ENCODE assay signal across 22 mouse cellular contexts in the genomic region with DNA sequence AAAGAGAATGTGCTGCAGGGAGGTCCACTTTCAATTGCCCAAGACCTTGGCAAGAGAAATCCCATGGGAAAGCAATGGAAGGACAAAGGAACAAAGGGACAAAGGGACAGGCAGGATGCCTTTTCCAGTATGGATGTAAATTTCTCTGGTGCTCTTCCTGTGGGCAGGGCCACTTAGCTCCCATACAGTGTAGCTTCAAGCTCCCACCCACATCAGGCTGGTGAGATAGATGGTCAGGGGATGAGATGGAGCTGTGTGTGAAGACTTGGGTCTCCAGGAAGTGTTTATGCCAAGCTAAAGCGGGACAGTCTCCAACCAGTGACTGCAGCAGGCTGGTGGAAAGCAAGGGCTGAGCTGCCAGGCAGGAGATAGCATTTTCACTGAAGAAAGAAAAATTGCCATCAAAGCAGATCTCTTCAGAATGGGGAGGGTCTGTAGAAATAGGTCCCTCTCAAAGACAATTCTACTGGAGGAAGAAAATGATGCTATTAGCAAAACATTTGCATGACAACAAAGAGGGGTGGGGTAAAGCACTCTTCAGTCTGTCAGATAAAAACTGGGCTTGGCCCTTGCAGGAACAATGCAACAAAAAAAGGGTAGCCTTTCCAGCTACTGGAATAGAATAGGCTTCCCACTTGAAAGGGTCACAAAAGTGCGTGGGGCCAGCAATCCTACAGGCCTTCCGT. TPM values are rescaled to one million over a fixed set of nuclear protein-coding genes. Genes with fewer than 3 reads are reported as not detected.
DNase-seq lines count a peak whose midpoint lies in the region; ATAC-seq and TF ChIP-seq lines count a peak whose summit lies in the region.
"Had no signal": no experiment of that assay in that cellular context is flagged by ENCODE, and none has a peak within 500 bp of the region (broad histone marks: within the 10 kb centered on the region; RNA-seq: fewer than 3 reads in every experiment).

No protein-coding gene starts in this region.

- DNase-seq in hindbrain, embryonic 10.5 days (ENCODE audit: low spot score), result no peak
- DNase-seq in R1 (ENCODE audit: low read depth, low spot score), result peak; percentile 94
- DNase-seq in kidney, postnatal 36 days, result no peak
- DNase-seq in thymus, postnatal 25 days, result no peak
- DNase-seq: adrenal gland, postnatal 10 days; cerebellum, adult 18-20 months; cerebellum, postnatal 25 days; embryo, embryonic 11 days; gastrocnemius, postnatal 36 days; heart, postnatal 4 days; kidney, adult 18-20 months; kidney, postnatal 10 days; thymus, postnatal 36 days had no signal

- TF ChIP-seq EP300 in ES-Bruce4 (IDR thresholded peaks at IDR 0.05; ENCODE audit: insufficient read depth, low read depth, low read length), result 0 out of 2 replicates have a peak, but pooled peaks have one; percentile 54

- no peak for TF ChIP-seq CTCF in ES-Bruce4 (IDR thresholded peaks at IDR 0.05; ENCODE audit: low read depth, low read length)

- no peak overlapping the region for H3K9ac ChIP-seq in hindbrain, embryonic 16.5 days (ENCODE audit: low read depth, low read length)
- no peak overlapping the region for H3K9ac ChIP-seq in ES-Bruce4 (ENCODE audit: low read depth, poor library complexity, severe bottlenecking)
- H3K9ac ChIP-seq in forebrain, embryonic 16.5 days (replicated peaks; ENCODE audit: low read depth, low read length), result no peak overlapping the region
- H3K9ac ChIP-seq: heart, embryonic 13.5 days; liver, postnatal 0 days; midbrain, embryonic 12.5 days; neural tube, embryonic 13.5 days had no signal

- TF ChIP-seq POLR2A in ES-Bruce4 (IDR thresholded peaks at IDR 0.05; ENCODE audit: insufficient read depth, low read length), result no peak

- WGBS in hindbrain, embryonic 10.5 days, result 58% methylated on average over 3 of the region's 3 CpGs
- 51% methylated on average over 3 of the region's 3 CpGs for WGBS in hindbrain, embryonic 16.5 days
- 44% methylated on average over 3 of the region's 3 CpGs for WGBS in forebrain, embryonic 16.5 days

- no peaks in the 10 kb centered on the region for H3K27me3 ChIP-seq in hindbrain, embryonic 10.5 days (ENCODE audit: insufficient read depth, poor library complexity, severe bottlenecking)
- H3K27me3 ChIP-seq in hindbrain, embryonic 16.5 days (replicated peaks; ENCODE audit: control insufficient read depth, insufficient read depth, low read length), result no peaks in the 10 kb centered on the region
- H3K27me3 ChIP-seq in ES-Bruce4 (ENCODE audit: control insufficient read depth, insufficient read depth, low read length, poor library complexity, severe bottlenecking), result no peaks in the 10 kb centered on the region
- no peaks in the 10 kb centered on the region for H3K27me3 ChIP-seq in forebrain, embryonic 16.5 days (replicated peaks; ENCODE audit: control insufficient read depth, insufficient read depth, low read length)
- H3K27me3 ChIP-seq: heart, embryonic 13.5 days; midbrain, embryonic 12.5 days; neural tube, embryonic 13.5 days had no signal

- peak overlapping the region; percentile 50 for H3K27ac ChIP-seq in hindbrain, embryonic 10.5 days
- no peak overlapping the region for H3K27ac ChIP-seq in hindbrain, embryonic 16.5 days (ENCODE audit: low read depth, low read length)
- H3K27ac ChIP-seq in ES-Bruce4 (ENCODE audit: insufficient read depth, low read length), result peak overlapping the region; percentile 78
- H3K27ac ChIP-seq in forebrain, embryonic 16.5 days (ENCODE audit: low read length), result peak overlapping the region; percentile 66
- H3K27ac ChIP-seq: heart, embryonic 13.5 days; layer of hippocampus, adult 2 months; limb, embryonic 10.5 days; midbrain, embryonic 12.5 days; neural tube, embryonic 13.5 days had no signal

- H3K4me1 ChIP-seq in hindbrain, embryonic 10.5 days (replicated peaks), result peaks cover 9% of the 10 kb centered on the region
- H3K4me1 ChIP-seq in hindbrain, embryonic 16.5 days (ENCODE audit: control insufficient read depth, insufficient read depth, low read depth, low read length), result no peaks in the 10 kb centered on the region
- peaks cover 9% of the 10 kb centered on the region for H3K4me1 ChIP-seq in ES-Bruce4 (ENCODE audit: control insufficient read depth, insufficient read depth, low read length)
- H3K4me1 ChIP-seq in forebrain, embryonic 16.5 days (replicated peaks; ENCODE audit: control insufficient read depth, insufficient read depth, low read length), result peaks cover 5% of the 10 kb centered on the region
- H3K4me1 ChIP-seq: limb, embryonic 10.5 days; midbrain, embryonic 12.5 days had no signal

- H3K4me2 ChIP-seq in hindbrain, embryonic 16.5 days (ENCODE audit: low read length), result no peak overlapping the region
- no peak overlapping the region for H3K4me2 ChIP-seq in forebrain, embryonic 16.5 days (ENCODE audit: low read length)
- H3K4me2 ChIP-seq: heart, embryonic 13.5 days; midbrain, embryonic 12.5 days; neural tube, embryonic 13.5 days had no signal

- ATAC-seq in hindbrain, embryonic 16.5 days, result no peak
- ATAC-seq in forebrain, embryonic 16.5 days, result peak; percentile 49; the same call in 1 of the 2 replicates
- ATAC-seq: liver, postnatal 0 days had no signal

- H3K36me3 ChIP-seq in hindbrain, embryonic 10.5 days, result no peaks in the 10 kb centered on the region
- H3K36me3 ChIP-seq in hindbrain, embryonic 16.5 days (ENCODE audit: control insufficient read depth, insufficient read depth, low read length), result no peaks in the 10 kb centered on the region
- no peaks in the 10 kb centered on the region for H3K36me3 ChIP-seq in ES-Bruce4 (ENCODE audit: control insufficient read depth, insufficient read depth, low read length, poor library complexity, severe bottlenecking)
- H3K36me3 ChIP-seq in forebrain, embryonic 16.5 days (ENCODE audit: control insufficient read depth, insufficient read depth), result no peaks in the 10 kb centered on the region
- H3K36me3 ChIP-seq: heart, embryonic 13.5 days; limb, embryonic 10.5 days; midbrain, embryonic 12.5 days; neural tube, embryonic 13.5 days had no signal

- H3K9me3 ChIP-seq in hindbrain, embryonic 10.5 days, result no peaks in the 10 kb centered on the region
- H3K9me3 ChIP-seq in hindbrain, embryonic 16.5 days (ENCODE audit: control insufficient read depth, low read length), result no peaks in the 10 kb centered on the region
- H3K9me3 ChIP-seq in ES-Bruce4 (replicated peaks; ENCODE audit: control insufficient read depth, insufficient read depth, low read length, poor library complexity, severe bottlenecking), result no peaks in the 10 kb centered on the region
- no peaks in the 10 kb centered on the region for H3K9me3 ChIP-seq in forebrain, embryonic 16.5 days (ENCODE audit: control insufficient read depth, low read length)
- H3K9me3 ChIP-seq: heart, embryonic 13.5 days; limb, embryonic 10.5 days; midbrain, embryonic 12.5 days; neural tube, embryonic 13.5 days had no signal

- no peak overlapping the region for H3K4me3 ChIP-seq in hindbrain, embryonic 10.5 days
- H3K4me3 ChIP-seq in hindbrain, embryonic 16.5 days (ENCODE audit: low read length), result no peak overlapping the region
- no peak overlapping the region; the same call in 1 of the 2 replicates for H3K4me3 ChIP-seq in ES-Bruce4 (ENCODE audit: low read depth, low read length)
- H3K4me3 ChIP-seq in forebrain, embryonic 16.5 days (replicated peaks; ENCODE audit: low read length), result no peak overlapping the region
- H3K4me3 ChIP-seq: heart, embryonic 13.5 days; layer of hippocampus, adult 2 months; limb, embryonic 10.5 days; midbrain, embryonic 12.5 days; neural tube, embryonic 13.5 days had no signal

RNA-seq across cellular contexts. Expression of gene Elk3, which starts 53.3 kb away (rescaled TPM):
- 14.8 and 15.7 TPM in 2 replicates for polyA plus RNA-seq in hindbrain, embryonic 10.5 days (2016; fragmentation: Nextera tagmentation; extraction: Ambion mirVana)
- 4.1 and 8.8 TPM in 2 replicates for polyA plus RNA-seq in hindbrain, embryonic 16.5 days (2015; fragmentation: Nextera tagmentation; extraction: Ambion mirVana)
- polyA plus RNA-seq in ES-Bruce4 (2011; ENCODE audit: insufficient read depth, insufficient read length, low read depth, missing spikeins), result 11.0 and 11.9 TPM in 2 replicates
- 6.6 and 9.8 TPM in 2 replicates for polyA plus RNA-seq in forebrain, embryonic 16.5 days (2015; fragmentation: Nextera tagmentation; extraction: Ambion mirVana)
